Mouse (Mus musculus) left cerebral cortex, adult 9 months (tissue): ENCODE measurements around the gene Hist1h2ag.

Experiments used
- DNase-seq, 2 experiments: peaks; one replicate each; pipeline ENCODE4 v3.0.0; 2022; ENCODE audit warnings: low spot score in 2 of 2

Hist1h2ag gene

DNA sequence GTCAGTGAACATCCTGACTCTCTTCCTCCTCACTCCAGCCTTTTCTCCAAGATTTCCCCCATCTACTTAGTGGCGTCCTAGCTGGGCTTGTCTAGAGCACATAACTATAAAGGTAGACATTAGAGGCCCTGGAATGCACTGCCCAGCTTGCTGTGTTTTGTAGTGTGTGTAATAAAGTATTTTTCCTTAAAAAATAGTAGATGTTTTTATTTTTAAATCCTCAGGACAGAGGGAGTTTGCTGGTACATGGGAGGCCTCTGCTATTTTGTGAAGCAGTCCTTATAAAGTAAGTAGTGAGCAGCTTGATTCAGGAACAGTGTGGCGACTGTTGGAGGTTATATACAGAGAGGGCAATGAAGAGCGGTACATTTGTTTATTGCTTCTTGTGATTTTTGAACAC, 34.0 kb downstream of the Hist1h2ag start:
- DNase-seq = no peak

DNA sequence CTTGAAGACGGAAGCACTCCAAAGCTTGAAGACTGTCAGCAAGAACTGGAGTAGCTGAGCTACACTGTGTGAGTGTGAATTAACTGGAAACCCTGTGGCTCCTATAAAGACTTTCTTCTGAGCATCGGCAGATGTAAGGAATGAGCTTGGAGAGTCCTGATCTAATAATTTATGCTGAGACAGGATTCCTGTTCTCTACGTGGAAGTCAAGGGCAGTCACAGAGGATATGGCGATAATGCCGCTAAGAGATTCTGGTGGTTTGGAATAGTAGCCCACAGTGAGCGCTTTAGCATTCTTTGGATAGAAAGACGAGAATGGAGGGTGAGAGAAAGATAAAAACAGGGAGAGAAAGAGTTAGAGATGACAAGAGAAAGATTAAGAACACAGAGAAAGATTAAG, 34.9 kb downstream of the Hist1h2ag start:
- no peak for DNase-seq

DNA sequence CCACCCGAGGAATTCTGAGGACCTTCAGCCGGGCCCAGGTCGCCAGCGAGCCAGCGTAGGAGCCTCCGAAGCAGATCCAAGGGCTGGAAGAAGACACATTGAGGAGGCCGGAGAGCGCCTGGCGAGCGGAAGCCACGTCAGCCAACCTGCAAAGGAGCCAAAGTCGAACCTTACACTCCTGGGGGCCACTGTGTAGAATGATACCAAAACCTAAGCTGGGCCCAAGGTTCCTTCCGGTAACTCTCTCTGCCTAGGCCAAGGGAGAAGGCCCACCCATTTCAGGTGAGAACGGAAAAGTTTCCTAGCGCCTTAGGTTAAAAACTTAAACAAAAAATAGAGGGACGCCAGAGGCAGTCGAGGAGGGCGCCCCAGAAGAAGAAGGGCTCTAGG, 35.6 kb downstream of the Hist1h2ag start:
- no peak for DNase-seq

DNA sequence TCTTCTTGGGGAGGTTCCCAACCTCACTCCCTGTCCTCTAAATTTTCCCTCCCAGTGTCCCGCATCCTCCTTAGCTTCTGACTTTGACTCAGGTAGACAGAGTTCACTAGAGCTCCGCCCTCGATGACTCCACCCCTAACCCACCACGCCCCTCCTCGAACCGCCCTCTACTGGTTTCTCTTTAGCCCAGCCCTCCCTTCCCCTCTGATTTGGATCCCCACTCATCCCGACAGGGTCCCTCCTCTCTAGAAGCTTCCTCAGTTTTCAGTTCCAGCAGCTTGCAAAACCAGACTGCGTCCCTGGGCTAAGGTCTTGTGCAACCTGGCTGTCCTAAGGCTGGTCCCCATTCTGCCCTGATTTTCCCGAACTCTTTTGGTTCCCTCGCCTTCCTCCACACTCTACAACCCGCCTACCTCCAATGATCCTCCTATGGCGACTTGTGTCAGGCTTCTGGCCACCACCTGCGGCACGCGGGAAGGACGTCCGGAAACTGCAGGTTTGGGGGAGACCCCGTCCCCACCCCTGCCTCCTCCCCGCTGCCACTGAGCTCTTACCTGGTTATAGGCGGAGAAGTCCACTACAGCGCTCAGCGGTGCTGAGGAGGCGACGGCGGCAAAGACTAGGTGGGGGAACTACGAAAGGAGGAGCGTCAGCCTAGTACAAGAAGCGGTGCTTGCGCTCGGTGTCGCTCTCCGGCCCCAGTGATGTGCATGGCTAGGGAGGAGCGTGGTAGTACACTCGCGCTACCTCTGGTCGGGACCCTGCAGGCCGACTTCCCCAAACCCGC, 36.2 kb downstream of the Hist1h2ag start:
- DNase-seq = no peak

DNA sequence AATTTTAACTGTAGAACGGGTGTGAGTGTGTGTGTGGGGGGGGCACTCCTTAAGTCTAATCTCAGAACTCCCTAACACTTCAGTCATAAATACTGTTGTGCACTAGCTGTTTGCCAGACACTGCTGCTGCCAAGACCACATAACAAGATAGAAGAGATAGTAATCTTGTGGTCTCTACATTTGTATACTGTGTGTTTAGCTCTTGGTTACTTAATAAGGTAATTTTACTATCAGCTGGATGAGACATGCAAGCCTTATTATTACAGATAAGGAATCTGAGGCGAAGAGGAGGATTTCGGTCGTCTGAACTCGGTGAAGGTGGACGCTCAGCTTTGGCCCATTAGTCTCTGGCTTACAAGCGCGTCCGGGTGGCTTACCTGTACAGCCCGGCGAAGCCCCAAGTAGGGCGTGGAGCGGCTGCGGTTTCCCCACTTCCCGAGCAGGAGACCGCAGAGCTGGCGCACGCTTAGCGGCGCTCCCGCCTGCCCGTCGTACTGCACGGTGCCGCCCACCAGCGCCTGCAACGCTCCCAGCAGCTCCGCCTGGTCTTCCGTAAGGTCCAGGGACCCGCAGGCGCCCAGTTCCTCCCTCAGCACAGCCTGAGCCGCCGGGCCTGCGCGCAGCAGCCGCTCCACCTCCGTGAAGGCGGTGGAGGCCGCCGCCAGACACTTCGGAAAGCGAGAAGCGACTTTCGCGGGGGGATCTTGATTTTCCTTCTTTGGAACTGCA, 37.0 kb downstream of the Hist1h2ag start:
- DNase-seq = peak in 1 of 2 experiments; percentile 19

DNA sequence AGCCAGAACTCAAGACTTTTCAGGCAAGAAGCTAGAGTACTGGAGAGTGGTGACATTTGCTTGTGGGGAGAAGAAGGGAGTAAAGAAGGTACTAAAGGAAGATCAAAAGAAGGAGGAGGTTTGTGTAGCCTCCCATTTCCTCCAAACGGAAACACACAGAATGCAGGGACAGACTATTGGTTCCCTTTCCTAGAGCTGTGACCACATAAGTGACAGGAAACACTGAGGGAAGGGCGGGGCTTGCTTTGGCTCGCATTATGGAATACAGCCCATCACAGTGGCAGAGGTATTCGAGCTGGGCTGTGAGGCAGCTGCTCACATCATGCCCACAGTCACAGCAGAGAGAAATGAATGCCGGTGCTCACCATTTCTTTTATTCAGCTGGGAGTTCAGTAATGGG, 40.9 kb downstream of the Hist1h2ag start:
- DNase-seq = no peak

DNA sequence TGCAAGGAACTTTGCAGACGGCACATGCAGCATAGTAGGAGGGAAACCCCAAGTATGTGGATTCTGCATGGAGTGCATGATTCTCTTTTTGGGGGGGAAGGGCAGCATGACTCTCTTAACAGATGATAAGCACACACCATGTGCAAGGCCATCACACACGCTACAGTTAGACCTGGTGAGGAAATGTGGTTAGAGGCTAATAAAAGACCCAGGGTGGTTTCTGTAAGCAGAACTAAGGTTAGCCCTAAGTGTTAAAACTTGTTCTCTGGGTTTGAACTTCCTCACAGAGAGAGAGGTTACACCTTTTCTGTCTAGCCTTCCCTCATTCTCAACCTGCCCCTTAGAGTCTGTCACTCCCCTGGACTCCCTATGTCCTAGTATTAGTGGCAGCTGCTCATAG, 41.4 kb downstream of the Hist1h2ag start:
- DNase-seq = no peak

DNA sequence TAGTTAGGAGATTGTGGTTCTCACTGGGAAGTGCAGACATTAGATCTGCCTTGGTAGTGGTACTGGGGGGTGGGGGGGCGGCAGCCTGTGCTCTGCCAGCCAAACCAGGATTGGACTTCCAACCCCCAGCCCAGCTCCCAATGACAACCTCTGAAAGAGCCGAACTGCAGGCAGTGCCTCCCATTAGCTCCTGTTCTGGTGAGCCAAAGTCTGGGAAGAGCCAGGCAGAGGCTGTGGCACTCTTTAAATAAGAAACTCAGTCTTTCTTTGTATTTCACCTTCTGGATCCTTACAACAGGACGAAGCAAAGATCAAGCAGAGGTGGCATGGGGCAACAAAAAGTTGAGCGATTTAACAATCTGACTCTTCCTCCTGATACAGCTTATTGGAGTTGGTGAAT, 43.6 kb downstream of the Hist1h2ag start:
- no peak for DNase-seq

DNA sequence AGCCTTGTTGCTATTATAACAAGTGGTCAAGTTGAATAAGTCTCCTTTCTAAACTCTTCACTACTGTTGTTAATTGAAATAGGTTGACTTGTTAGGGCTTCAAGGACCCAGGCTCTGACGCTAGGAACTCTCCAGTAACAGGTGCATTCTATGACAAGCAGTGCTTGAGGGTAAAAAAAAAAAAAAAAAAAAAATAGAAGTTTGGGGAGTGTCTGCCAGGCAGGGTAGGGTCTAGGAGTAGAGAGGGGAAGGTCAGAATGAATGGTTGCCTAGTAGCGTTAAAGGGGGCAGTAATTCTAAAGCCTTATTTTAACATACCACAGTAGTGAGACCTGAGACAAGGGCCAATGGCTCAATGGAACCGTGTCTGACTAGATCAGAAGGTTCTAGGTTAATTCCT, 44.3 kb downstream of the Hist1h2ag start:
- DNase-seq = no peak

DNA sequence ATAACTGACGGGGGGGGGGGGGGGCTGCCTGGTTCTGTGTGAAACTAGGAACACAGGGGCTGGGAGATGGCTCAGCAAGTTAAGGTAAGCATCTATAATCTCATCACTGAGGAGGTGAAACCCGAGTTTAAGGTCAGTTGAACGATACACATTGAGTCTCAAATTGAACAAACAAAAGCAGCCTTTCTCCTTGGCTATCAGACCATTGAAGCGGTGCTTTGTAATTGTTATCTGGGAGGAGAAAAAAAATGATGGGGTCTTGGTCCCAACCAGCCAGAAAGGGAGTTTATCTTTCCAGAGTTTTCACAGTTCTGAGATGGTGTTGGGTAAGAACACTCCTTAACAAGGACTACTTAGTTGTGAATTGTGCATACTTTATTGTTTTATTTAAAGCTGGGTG, 44.9 kb downstream of the Hist1h2ag start:
- DNase-seq = no peak

DNA sequence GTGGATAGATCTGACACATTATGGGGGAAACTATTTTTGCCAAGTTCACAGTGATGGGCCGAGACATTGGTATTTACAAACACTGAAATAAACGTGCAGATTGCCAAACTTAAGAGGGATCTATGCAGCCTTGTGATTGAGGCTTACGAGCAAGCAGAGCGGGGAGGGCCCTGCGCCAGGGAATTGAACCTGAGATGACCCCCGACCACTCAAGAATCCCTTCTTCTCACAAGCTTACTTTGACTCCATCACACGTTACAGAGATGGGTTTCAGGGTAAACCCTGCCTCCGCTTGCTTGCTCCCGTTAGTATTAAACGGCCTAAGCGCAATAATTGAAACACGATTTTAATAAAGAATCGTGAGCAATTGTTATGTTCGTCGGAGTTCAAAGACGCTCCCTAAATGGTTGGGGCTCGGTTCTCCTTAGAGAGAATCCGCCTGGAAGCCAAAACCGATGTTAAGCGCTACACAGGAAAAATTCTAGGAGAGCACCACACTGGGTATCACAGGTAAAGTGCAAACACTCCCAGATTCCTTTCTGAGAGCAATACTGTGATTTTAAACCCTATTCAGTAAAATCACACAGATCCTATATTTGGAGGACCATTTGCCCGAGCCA, 45.4 kb downstream of the Hist1h2ag start:
- DNase-seq = no peak

DNA sequence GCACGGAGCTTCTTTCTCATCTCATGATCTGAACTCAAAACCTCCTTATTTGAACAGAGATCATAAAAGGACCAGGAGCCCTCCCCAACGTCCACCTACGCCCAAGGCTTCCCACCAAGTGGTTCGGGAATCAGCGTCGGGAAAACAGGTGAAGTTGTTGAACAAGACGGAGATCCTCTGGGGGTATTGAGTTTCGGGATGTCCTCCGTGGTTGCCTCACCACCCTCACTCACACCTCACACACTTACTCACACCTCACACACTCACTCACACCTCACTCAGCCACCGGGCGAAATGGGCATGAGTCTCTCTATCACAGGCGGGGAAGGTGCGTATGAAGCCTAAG, 45.9 kb downstream of the Hist1h2ag start:
- no peak for DNase-seq

DNA sequence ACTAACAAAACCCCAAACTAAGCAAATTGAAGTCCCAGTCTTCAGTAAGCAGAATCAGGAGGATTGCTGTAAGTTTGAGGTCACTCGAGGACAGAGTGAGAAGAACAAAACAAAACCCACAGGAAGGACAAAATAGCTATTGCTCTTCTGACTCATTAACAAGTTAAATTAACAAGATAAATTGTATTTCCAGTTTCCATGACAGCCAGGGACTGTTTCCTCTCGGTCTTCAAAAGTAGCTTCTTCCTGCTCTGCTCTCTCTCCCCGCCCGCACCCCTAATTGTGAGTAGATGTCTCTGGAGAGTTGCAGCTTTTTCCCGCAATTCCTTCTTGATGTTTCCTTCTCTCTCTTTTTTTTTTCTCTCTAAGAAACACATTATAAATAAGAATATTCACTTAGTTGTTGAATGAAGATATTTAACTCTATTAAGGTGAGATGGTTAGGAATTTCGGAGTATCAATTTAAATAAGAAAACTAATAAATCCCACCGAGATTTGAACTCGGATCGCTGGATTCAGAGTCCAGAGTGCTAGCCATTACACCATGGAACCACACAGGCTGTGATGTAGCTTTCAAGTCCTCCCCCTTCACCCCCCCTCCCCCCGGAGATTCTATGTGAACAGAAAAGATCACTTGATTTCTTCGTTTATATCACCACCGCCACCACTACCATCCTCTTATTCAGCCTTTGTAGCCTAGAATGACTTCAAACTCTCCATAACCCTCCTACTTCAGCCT, 46.5 kb downstream of the Hist1h2ag start:
- no peak for DNase-seq

DNA sequence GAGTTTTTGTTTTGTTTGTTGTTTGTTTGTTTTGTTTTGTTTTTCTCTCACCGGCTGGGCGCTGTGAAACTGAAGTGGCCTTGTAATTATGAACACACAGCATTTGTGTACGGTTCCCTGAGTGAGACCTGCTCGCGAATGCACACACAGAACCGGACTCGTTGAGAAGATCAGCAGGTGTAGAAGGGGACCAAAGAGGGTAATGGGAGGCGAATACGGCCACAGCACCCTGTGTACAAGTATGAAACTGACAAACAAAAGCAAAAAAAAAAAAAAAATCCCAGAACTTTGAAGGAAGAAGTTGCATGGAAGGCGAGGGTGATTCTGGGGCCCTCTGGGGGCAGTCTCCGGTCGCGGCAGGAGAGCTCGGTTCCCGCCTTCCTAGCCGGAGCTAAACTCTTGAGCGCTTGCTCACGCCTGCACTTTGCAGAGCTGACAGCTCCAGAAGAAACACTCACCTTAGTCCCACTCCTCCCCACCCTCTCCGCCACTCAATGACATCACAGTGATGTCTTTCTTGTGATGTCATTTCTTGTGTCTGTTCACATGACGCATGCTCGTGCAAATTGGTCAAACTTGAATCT, 47.3 kb downstream of the Hist1h2ag start:
- no peak for DNase-seq

DNA sequence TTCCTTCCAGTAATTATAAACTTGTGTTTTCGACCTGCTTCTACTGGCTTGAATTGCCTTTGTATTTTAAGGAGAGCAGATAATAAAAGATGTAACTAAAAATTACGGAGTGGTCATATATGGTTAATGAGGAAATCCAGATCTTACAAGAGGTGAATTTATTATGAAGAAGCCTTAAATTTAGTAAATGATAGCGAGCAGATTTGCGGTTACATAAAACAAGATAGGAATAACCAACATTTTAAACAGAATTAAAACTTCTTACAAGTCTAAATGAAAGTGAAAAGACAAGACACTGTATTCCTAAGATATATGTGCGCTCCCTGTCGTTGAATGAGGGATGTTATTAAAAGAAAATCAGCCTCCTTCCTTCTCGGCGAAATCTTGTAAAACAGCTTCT, 47.8 kb downstream of the Hist1h2ag start:
- no peak for DNase-seq

DNA sequence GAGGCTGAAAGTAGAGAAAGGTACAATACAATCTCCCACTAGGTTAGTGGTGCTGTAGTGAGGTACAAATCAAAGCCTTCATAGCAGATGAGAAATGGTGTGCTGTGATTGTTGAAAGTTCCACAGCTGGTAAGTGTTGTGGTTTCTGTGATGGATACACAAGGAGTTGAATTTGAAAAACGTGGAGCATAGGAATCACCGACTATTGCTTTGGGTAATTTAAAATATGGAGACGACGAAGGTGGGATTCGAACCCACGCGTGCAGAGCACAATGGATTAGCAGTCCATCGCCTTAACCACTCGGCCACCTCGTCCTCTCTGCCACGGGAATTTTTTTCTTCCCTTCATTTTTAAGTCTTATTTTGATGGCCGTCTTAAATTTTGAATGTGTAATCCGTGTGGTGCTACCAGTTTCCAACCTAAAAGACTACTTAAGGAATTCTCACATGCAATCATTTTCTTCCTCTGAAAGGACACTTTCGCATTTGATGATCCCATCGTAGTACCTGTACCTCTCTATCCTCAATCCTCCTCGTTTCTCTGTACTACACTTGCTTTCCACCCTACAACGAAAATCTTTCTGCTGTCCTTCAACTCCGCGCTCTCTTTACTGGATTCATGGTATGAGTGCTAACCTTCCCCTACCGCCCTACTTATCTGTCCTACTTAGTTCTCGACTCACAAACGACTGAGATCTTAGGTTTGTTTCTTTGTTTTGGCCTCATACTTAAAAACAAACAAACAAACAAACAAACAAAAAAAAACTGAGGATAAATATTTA, 48.6 kb downstream of the Hist1h2ag start:
- peak in 1 of 2 experiments; percentile 13 for DNase-seq

DNA sequence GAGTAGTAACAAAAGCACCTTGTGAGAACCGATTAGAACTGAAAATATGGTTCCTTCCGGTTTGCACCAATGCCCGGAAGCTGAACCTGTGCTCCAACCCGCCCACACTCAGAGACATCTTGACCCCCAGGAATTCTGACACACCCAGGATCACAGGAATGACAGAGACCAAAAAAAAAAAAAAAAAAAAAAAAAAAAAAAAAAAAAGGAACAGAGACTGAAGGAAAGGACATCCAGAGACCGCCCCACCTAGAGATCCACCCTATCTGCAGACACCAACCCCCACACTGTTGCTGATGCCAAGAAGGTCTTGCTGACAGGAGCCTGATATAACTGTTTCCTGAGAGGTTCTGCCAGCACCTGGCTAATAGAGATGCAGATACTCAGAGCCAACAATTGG, 50.2 kb downstream of the Hist1h2ag start:
- DNase-seq = no peak
